Mouse (Mus musculus) liver, adult 2 months (tissue): ENCODE measurements at regions not wholly inside any gene's neighbourhood (a gene's known extent, or its start where the extent isn't known, plus 50 kb on each side); places are given as distances from the start of the nearest gene placed in this dataset.
A peak's percentile ranks its signal among the peaks of the same experiment; 100 is the strongest.

Experiments
- DNase-seq: peaks from one replicate; pipeline ENCODE4 v3.0.0-alpha.2; 2011; ENCODE audit warnings: low read depth, low spot score; ENCODE audit errors: extremely low read depth
- H3K27ac ChIP-seq: fragments of 200-500 bp; replicated peaks from 2 replicates; pipeline ENCODE4 v1.5.1; 2012; ENCODE audit warnings: low read depth, mild to moderate bottlenecking, control low read depth, inconsistent platforms, low read length; ENCODE audit not compliant: insufficient read depth
- H3K27me3 ChIP-seq: fragments of 200-500 bp; 2 replicates; pipeline ENCODE4 v1.6.1; 2012; ENCODE audit warnings: mild to moderate bottlenecking, moderate library complexity, low read length, inconsistent platforms; ENCODE audit not compliant: control insufficient read depth, insufficient read depth
- H3K36me3 ChIP-seq: fragments of 200-500 bp; 2 replicates; pipeline ENCODE4 v1.6.1; 2012; ENCODE audit warnings: low read length, inconsistent platforms; ENCODE audit not compliant: control insufficient read depth, insufficient read depth
- H3K4me1 ChIP-seq: fragments of 200-500 bp; 2 replicates; pipeline ENCODE4 v1.6.1; 2011; ENCODE audit warnings: low read length; ENCODE audit not compliant: control insufficient read depth, insufficient read depth
- H3K4me3 ChIP-seq: fragments of 200-500 bp; 2 replicates; pipeline ENCODE4 v1.5.1; 2011; ENCODE audit warnings: low read depth, mild to moderate bottlenecking, control low read depth, low read length, moderate library complexity; ENCODE audit not compliant: insufficient read depth
- H3K79me2 ChIP-seq: fragments of 200-500 bp; 2 replicates; pipeline ENCODE4 v1.6.1; 2012; ENCODE audit warnings: inconsistent platforms, mild to moderate bottlenecking, low read length, moderate library complexity; ENCODE audit not compliant: control insufficient read depth, insufficient read depth
- H3K9ac ChIP-seq: fragments of 200-500 bp; 2 replicates; pipeline ENCODE4 v1.6.1; 2012; ENCODE audit warnings: low read depth, mild to moderate bottlenecking, control low read depth, inconsistent platforms, low read length
- CTCF ChIP-seq: fragments of 200-500 bp; IDR thresholded peaks from 2 replicates; pipeline ENCODE4 v1.5.1; 2011; ENCODE audit warnings: low read depth, low read length, control low read depth
- POLR2A ChIP-seq: fragments of 200-500 bp; IDR thresholded peaks from 2 replicates; pipeline ENCODE4 v1.6.1; 2011; ENCODE audit warnings: low read length, control low read depth; ENCODE audit not compliant: insufficient read depth; ENCODE audit errors: extremely low read depth
- WGBS: fragments of 180-500 bp; shearing (Covaris S2); methylation state at CpG from one replicate; pipeline ENCODE4 v1.1.7; 2018; 5-methylcytosine and 5-hydroxymethylcytosine counted together

DNA sequence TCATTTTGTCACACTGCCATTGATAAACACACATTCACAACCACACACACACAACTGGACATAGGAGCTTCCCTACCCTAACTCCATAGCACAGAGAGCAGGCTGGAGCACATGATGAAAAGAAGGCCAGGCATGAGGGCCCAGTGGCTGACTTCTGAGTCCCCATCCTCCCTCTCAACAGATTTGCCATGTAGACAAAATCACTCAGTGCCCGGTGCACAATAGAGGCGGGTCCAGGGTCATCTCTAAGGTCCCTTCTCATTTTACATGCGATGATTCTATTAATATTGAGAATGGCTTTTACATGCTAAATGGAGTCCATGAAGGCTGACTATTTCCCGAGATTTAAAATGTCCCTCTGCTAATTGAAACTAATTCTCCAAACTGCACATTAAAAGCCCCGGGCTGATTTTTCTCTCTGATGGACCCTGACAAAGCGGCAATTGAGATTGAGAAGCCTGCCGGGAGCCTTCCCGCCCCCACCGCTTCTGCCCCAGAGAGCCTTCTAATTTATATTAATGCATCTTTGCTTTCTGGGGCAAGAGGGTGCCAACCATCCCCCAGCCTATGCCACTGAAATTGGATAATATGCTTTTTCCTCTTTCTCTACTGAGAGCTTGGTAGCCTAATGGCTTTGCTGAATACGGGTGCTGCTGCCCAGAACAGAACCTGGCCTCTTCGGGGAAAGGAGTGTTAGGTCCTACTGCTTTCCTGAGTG, 252.7 kb upstream of the Dio3 start:
- no peak for DNase-seq
- peaks cover 6% of the 10 kb centered on the region; the same call in 1 of the 2 replicates for H3K79me2 ChIP-seq
- H3K27ac ChIP-seq = no peak overlapping the region
- WGBS = 89% methylated on average over 11 of the region's 11 CpGs
- no peaks in the 10 kb centered on the region for H3K36me3 ChIP-seq
- TF ChIP-seq CTCF (no peak), POLR2A (no peak)
- H3K4me1 ChIP-seq = peaks cover 11% of the 10 kb centered on the region
- H3K4me3 ChIP-seq = no peak overlapping the region
- H3K27me3 ChIP-seq = no peaks in the 10 kb centered on the region
- no peak overlapping the region for H3K9ac ChIP-seq

DNA sequence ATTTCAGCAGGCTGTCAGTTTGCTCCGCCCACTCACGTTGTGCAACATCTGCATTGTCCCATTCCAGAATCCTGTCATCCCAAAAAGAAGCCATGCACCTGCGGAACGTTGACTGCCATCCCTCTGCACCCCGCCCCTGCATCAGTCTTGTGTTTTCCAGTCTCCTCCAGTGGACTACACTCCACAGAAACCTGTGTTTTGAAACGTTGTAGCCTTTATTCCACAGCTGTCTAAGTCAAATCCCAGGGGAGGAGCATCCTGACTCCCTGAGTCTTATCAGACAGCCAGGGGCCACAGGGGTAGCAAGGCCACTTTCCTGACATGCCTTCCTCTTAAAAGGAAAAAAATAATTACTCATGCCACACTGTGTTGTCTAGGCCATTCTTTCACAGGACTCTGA, 251.5 kb upstream of the Dio3 start:
- no peak overlapping the region for H3K27ac ChIP-seq
- no peaks in the 10 kb centered on the region for H3K79me2 ChIP-seq
- no peak overlapping the region for H3K4me3 ChIP-seq
- H3K27me3 ChIP-seq = no peaks in the 10 kb centered on the region
- 37% methylated on average over 6 of the region's 6 CpGs for WGBS
- H3K36me3 ChIP-seq = no peaks in the 10 kb centered on the region
- peaks cover 11% of the 10 kb centered on the region for H3K4me1 ChIP-seq
- TF ChIP-seq POLR2A (no peak), CTCF (no peak)
- DNase-seq = no peak
- no peak overlapping the region for H3K9ac ChIP-seq

DNA sequence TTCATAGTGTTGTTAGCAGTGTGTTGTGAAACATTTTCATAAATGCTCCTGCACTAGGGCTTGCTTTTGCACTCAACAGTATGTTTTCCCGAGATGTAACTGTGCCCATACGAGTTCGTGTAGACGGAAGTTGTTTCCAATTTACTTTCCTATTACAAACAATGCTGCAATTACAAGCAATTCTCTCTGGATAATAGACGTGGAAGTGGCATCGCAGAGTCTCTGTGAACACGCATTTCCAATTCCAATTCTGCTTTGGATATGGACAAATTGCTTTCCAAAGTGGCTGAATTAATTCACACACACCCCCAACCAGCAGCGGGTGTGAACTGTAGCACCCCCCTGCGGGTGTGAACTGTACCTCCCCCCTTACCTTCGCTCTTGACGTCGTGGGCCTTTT, 250.9 kb upstream of the Dio3 start:
- TF ChIP-seq POLR2A = no peak
- TF ChIP-seq CTCF = no peak
- Histone ChIP-seq H3K4me1 (peaks cover 11% of the 10 kb centered on the region), H3K9ac (no peak overlapping the region), H3K27ac (no peak overlapping the region), H3K4me3 (no peak overlapping the region), H3K36me3 (no peaks in the 10 kb centered on the region), H3K79me2 (no peaks in the 10 kb centered on the region), H3K27me3 (no peaks in the 10 kb centered on the region)
- WGBS = 81% methylated on average over 12 of the region's 12 CpGs
- DNase-seq = no peak

DNA sequence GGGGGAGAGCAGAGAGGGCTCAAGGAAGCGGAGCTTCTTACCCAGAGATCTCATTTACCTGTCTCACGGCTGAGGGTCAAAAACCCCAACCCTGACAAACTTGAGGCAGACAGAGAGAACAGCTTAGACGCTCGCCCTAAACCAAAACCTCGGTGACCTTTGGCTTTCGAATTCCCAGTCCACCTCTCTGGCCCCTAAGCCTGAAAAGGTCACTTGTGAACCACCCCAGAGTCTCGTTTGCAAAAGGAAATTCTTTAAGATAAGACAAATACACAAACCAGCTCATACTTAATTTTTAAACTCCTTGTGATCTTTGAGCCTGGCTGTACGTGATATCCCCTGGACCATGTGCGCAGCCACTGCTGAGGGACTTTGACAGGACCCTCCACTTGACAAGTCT, 250.2 kb upstream of the Dio3 start:
- TF ChIP-seq CTCF (no peak), POLR2A (no peak)
- H3K4me3 ChIP-seq = no peak overlapping the region
- H3K27ac ChIP-seq = no peak overlapping the region
- 44% methylated on average over 9 of the region's 9 CpGs for whole genome bisulfite sequencing
- no peak overlapping the region for H3K9ac ChIP-seq
- H3K36me3 ChIP-seq = no peaks in the 10 kb centered on the region
- H3K27me3 ChIP-seq = no peaks in the 10 kb centered on the region
- H3K79me2 ChIP-seq = no peaks in the 10 kb centered on the region
- peak; percentile 32 for DNase-seq
- peaks cover 11% of the 10 kb centered on the region for H3K4me1 ChIP-seq

DNA sequence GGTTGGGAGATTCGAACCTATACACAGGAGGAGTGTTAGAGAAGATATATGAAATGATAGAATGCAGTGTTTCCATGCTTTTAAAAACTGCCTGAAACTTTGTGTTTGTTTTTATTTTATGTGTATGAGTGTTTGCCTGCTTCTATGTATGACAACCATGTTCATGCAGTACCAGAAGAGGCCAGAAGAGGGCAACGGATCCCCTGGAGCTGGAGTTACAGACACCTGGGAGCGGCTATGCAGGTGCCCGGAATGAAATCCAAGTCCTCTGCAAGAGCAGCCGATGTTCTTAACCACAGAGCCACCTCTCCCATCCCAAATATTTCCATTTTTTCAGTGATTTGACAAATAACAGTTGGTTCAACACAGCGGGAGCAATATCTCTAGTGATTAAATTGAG, 247.5 kb upstream of the Dio3 start:
- peak; percentile 67 for TF ChIP-seq CTCF
- TF ChIP-seq POLR2A = no peak
- H3K27ac ChIP-seq = no peak overlapping the region
- no peaks in the 10 kb centered on the region for H3K4me1 ChIP-seq
- H3K9ac ChIP-seq = no peak overlapping the region
- WGBS = 68% methylated on average over 6 of the region's 6 CpGs
- H3K79me2 ChIP-seq = no peaks in the 10 kb centered on the region
- peak; percentile 49 for DNase-seq
- no peaks in the 10 kb centered on the region for H3K36me3 ChIP-seq
- H3K4me3 ChIP-seq = no peak overlapping the region
- H3K27me3 ChIP-seq = no peaks in the 10 kb centered on the region

DNA sequence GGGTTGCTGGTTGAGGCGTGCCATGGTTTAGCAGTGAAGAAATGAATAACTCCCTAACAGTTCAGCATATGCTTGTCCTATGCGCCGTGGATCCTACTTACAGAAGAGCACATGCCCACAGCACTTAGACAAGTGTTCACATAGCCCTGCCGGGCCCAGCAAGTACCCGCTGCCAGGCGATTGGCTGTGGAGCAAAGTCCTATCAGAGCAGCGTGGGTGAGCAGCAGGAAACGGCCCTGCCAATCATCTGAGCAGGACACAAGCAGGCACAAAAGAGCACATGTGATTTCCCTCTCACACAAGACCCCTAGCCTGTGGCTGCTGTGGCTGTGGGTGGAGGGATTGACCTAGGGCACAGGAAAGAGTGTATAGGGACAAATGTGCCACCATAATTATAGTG, 243.7 kb upstream of the Dio3 start:
- WGBS = 42% methylated on average over 8 of the region's 8 CpGs

More for the DNA sequence above, 243.7 kb upstream of the Dio3 start:
- H3K27ac ChIP-seq = no peak overlapping the region
- H3K79me2 ChIP-seq = no peaks in the 10 kb centered on the region
- H3K9ac ChIP-seq = no peak overlapping the region
- no peaks in the 10 kb centered on the region for H3K27me3 ChIP-seq
- no peak for TF ChIP-seq POLR2A
- TF ChIP-seq CTCF = no peak
- no peaks in the 10 kb centered on the region for H3K4me1 ChIP-seq
- no peak overlapping the region for H3K4me3 ChIP-seq
- peak; percentile 68 for DNase-seq
- no peaks in the 10 kb centered on the region for H3K36me3 ChIP-seq
